Mouse (Mus musculus) kidney, adult 2 months (tissue): ENCODE measurements around the gene Izumo1r. TPM values are rescaled to one million over a fixed set of nuclear protein-coding genes. Genes with fewer than 3 reads are reported as not detected.

Experiments used
- DNase-seq: peaks from one replicate; pipeline ENCODE4 v3.0.0; 2021
- H3K27ac ChIP-seq: fragments of 200-500 bp; 2 replicates; pipeline ENCODE4 v1.5.1; 2012; ENCODE audit warnings: low read depth, low read length, control low read depth, inconsistent platforms; ENCODE audit not compliant: insufficient read depth
- H3K27me3 ChIP-seq: fragments of 200-500 bp; replicated peaks from 2 replicates; pipeline ENCODE4 v1.6.1; 2012; ENCODE audit warnings: mild to moderate bottlenecking, moderate library complexity, low read length, inconsistent platforms; ENCODE audit not compliant: control insufficient read depth, insufficient read depth
- H3K36me3 ChIP-seq: fragments of 200-500 bp; 2 replicates; pipeline ENCODE4 v1.6.1; 2012; ENCODE audit warnings: mild to moderate bottlenecking, moderate library complexity, low read length, inconsistent platforms; ENCODE audit not compliant: control insufficient read depth, insufficient read depth
- H3K4me1 ChIP-seq: fragments of 200-500 bp; 2 replicates; pipeline ENCODE4 v1.6.1; 2011; ENCODE audit warnings: low read length; ENCODE audit not compliant: control insufficient read depth, insufficient read depth
- H3K4me3 ChIP-seq: fragments of 200-500 bp; 2 replicates; pipeline ENCODE4 v1.5.1; 2011; ENCODE audit warnings: mild to moderate bottlenecking, low read depth, low read length, control low read depth; ENCODE audit not compliant: insufficient read depth
- CTCF ChIP-seq: fragments of 200-500 bp; conservative IDR thresholded peaks from 2 replicates; pipeline ENCODE4 v1.5.1; 2011; ENCODE audit warnings: low read depth, mild to moderate bottlenecking, control low read depth, low read length, moderate library complexity, mixed read lengths; ENCODE audit not compliant: insufficient read depth, insufficient read length
- POLR2A ChIP-seq: fragments of 200-500 bp; IDR thresholded peaks from one replicate; pipeline ENCODE4 v1.6.1; 2011; ENCODE audit warnings: low read depth, low read length, control low read depth
- whole genome bisulfite sequencing: fragments of 180-500 bp; shearing (Covaris S2); methylation state at CpG from one replicate; pipeline ENCODE4 v1.1.7; 2018; 5-methylcytosine and 5-hydroxymethylcytosine counted together
- polyA plus RNA-seq: library from polyadenylated mRNA; depleted of rRNA; stranded (reverse); fragments of >200 nt; gene quantifications from 2 replicates; pipeline ENCODE4 v1.2.3, GENCODE M21; 2012

Izumo1r gene
- polyA plus RNA-seq, 1 experiment: 2.8 TPM

GRCm38 (mm10) chr9:14870377-14870776 lies 33.4 kb downstream of the Izumo1r start:
- no peak for DNase-seq
- TF ChIP-seq POLR2A: no peak
- no peak for TF ChIP-seq CTCF
- Histone ChIP-seq H3K36me3 (no peaks in the 10 kb centered on the region), H3K4me1 (no peaks in the 10 kb centered on the region), H3K27ac (no peak overlapping the region), H3K4me3 (no peak overlapping the region), H3K27me3 (no peaks in the 10 kb centered on the region)
- 93% methylated on average over 2 of the region's 2 CpGs for WGBS

- WGBS: 96% methylated on average over 8 of the region's 8 CpGs
- Histone ChIP-seq H3K4me3 (no peak overlapping the region), H3K27ac (no peak overlapping the region), H3K4me1 (no peaks in the 10 kb centered on the region), H3K27me3 (no peaks in the 10 kb centered on the region), H3K36me3 (no peaks in the 10 kb centered on the region)
- no peak for DNase-seq
- no peak for TF ChIP-seq POLR2A
- TF ChIP-seq CTCF: no peak
These were observed 35.4 kb downstream of the Izumo1r start for GRCm38 (mm10) chr9:14868326-14868725.

- DNase-seq: peak; percentile 12
- TF ChIP-seq POLR2A (no peak), CTCF (peak; percentile 49)
- Histone ChIP-seq H3K36me3 (no peaks in the 10 kb centered on the region), H3K4me1 (no peaks in the 10 kb centered on the region), H3K27me3 (no peaks in the 10 kb centered on the region), H3K4me3 (no peak overlapping the region), H3K27ac (no peak overlapping the region)
- WGBS: 29% methylated on average over 7 of the region's 7 CpGs
These were observed 36.8 kb downstream of the Izumo1r start for GRCm38 (mm10) chr9:14866957-14867356.

- no peak overlapping the region for H3K27ac ChIP-seq
- no peaks in the 10 kb centered on the region for H3K36me3 ChIP-seq
- no peak for TF ChIP-seq CTCF
- no peak for TF ChIP-seq POLR2A
- no peaks in the 10 kb centered on the region for H3K27me3 ChIP-seq
- WGBS: 81% methylated on average over 9 of the region's 9 CpGs
- H3K4me3 ChIP-seq: no peak overlapping the region
- no peaks in the 10 kb centered on the region for H3K4me1 ChIP-seq
- no peak for DNase-seq
These were observed 39.0 kb downstream of the Izumo1r start for GRCm38 (mm10) chr9:14864726-14865125.

GRCm38 (mm10) chr9:14863126-14863525 lies 40.6 kb downstream of the Izumo1r start:
- no peaks in the 10 kb centered on the region for H3K36me3 ChIP-seq
- H3K27me3 ChIP-seq: no peaks in the 10 kb centered on the region
- no peak overlapping the region for H3K27ac ChIP-seq
- WGBS: 87% methylated on average over 3 of the region's 3 CpGs
- no peak for DNase-seq
- H3K4me1 ChIP-seq: no peaks in the 10 kb centered on the region
- H3K4me3 ChIP-seq: no peak overlapping the region
- TF ChIP-seq CTCF (no peak), POLR2A (no peak)

DNA sequence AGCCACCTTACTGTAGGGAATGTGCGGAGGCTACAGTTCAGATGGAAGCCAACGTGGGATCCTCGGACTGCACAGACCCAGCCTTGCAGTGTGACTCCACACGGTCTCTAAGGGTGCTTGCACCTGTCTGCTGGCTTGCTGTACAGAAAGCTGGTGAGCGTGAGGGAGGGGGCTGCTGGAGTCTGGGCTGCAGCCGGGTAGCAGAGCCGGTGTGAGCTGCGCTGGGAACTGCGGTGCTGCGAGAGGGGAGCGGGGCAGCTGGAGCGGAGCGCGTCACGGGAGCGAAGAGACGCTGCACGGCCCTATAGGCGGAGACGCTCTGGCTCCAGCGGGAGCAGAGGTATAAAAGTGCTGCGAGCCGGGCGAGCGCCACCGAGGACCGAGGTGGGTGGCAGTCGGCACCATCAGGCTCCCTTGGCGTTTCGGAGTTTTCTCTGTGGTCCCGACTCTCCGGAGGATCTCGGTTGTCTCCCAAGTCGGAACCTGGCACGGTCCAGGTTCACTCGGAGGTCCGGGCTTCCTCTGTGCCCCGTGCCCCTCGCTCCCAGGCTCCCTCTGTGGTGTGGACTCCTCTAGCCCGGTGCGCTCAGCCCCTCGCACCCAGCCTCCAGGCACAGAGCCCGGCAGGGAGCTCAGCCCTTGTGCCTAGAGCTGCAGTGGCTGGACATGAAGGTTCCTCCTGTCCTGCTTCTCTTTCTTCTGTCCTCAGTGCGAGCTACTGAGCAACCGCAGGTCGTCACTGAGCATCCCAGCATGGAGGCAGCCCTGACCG lies 43.7 kb downstream of the Izumo1r start, which contains the start of gene Gpr83:
Gene Gpr83, plus strand, starts transcription at position 343 of the 772 bp plus-strand sequence.
- 2% methylated on average over 47 of the region's 47 CpGs for WGBS
- TF ChIP-seq CTCF (no peak), POLR2A (no peak)
- Histone ChIP-seq H3K27me3 (no peaks in the 10 kb centered on the region), H3K4me3 (no peak within 1 kb of the TSS), H3K36me3 (no peaks in the 10 kb centered on the region), H3K4me1 (no peaks in the 10 kb centered on the region), H3K27ac (no peak within 1 kb of the TSS)
- no peak for DNase-seq

- H3K27me3 ChIP-seq: no peaks in the 10 kb centered on the region
- DNase-seq: no peak
These were observed 45.0 kb downstream of the Izumo1r start for GRCm38 (mm10) chr9:14858782-14859181.

More at GRCm38 (mm10) chr9:14858782-14859181, 45.0 kb downstream of the Izumo1r start:
- TF ChIP-seq CTCF (no peak), POLR2A (no peak)
- H3K36me3 ChIP-seq: no peaks in the 10 kb centered on the region
- no peak overlapping the region for H3K27ac ChIP-seq
- no peak overlapping the region for H3K4me3 ChIP-seq
- WGBS: 95% methylated on average over 3 of the region's 3 CpGs
- H3K4me1 ChIP-seq: no peaks in the 10 kb centered on the region
